Mouse (Mus musculus) spleen, adult 2 months (tissue): ENCODE data around the gene Arhgef40. TPM values are rescaled to one million over a fixed set of nuclear protein-coding genes. Genes with fewer than 3 reads are reported as not detected.

Experiments used
- DNase-seq, 2 experiments: peaks; one replicate each; pipeline versions ENCODE4 v3.0.0 to v3.0.0-alpha.2; 2012 to 2021; ENCODE audit warnings: low spot score in 2 of 2, low read depth in 1 of 2
- H3K27ac ChIP-seq: fragments of 200-500 bp; 2 replicates; pipeline ENCODE4 v1.5.1; 2012; ENCODE audit warnings: low read length, inconsistent platforms; ENCODE audit not compliant: insufficient read depth
- H3K27me3 ChIP-seq: fragments of 200-500 bp; 2 replicates; pipeline ENCODE4 v1.6.1; 2012; ENCODE audit warnings: mild to moderate bottlenecking, moderate library complexity, low read length, inconsistent platforms; ENCODE audit not compliant: control insufficient read depth, insufficient read depth
- H3K36me3 ChIP-seq: fragments of 200-500 bp; 2 replicates; pipeline ENCODE4 v1.6.1; 2012; ENCODE audit warnings: mild to moderate bottlenecking, low read length, inconsistent platforms; ENCODE audit not compliant: control insufficient read depth, insufficient read depth
- H3K4me1 ChIP-seq: fragments of 200-500 bp; 2 replicates; pipeline ENCODE4 v1.6.1; 2011; ENCODE audit warnings: inconsistent platforms; ENCODE audit not compliant: control insufficient read depth, insufficient read depth, insufficient read length
- H3K4me3 ChIP-seq: fragments of 200-500 bp; 2 replicates; pipeline ENCODE4 v1.5.1; 2011; ENCODE audit warnings: mild to moderate bottlenecking, inconsistent platforms; ENCODE audit not compliant: insufficient read depth, insufficient read length; ENCODE audit errors: extremely low read depth
- CTCF ChIP-seq: fragments of 200-500 bp; IDR thresholded peaks from 2 replicates; pipeline ENCODE4 v1.5.1; 2011; ENCODE audit warnings: mild to moderate bottlenecking, inconsistent platforms; ENCODE audit not compliant: insufficient read depth, insufficient read length, insufficient replicate concordance; ENCODE audit errors: extremely low read depth
- POLR2A ChIP-seq: fragments of 200-500 bp; IDR thresholded peaks from 2 replicates; pipeline ENCODE4 v1.6.1; 2011; ENCODE audit warnings: low read depth, low read length, inconsistent platforms
- WGBS: fragments of 180-500 bp; shearing (Covaris S2); methylation state at CpG from one replicate; pipeline ENCODE4 v1.1.7; 2018; 5-methylcytosine and 5-hydroxymethylcytosine counted together
- polyA plus RNA-seq: library from polyadenylated mRNA; depleted of rRNA; stranded (reverse); fragments of >200 nt; gene quantifications from 2 replicates; pipeline ENCODE4 v1.2.3, GENCODE M21; 2012

Gene Arhgef40
- polyA plus RNA-seq, 1 experiment = 19.3 TPM

DNA sequence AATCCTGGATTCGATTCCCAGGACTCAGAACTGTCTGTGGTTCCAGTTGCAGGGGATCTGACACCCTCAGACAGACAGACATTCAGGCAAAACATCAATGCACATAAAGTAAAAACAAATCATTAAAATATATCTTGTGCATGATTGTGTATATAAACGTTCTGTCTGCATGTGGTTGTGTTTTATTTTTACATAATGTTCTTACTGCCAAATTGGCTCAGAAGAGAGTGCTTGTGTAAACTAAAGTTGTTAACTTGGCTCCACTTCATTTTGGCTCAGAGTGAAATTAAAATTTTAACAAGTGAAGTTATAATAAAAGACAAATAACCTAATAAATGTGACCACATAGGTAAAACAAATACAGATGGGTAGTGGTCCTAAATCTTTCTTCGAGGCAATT lies 17.1 kb upstream of the Arhgef40 start:
- no peak for DNase-seq
- H3K4me3 ChIP-seq = no peak overlapping the region
- WGBS = 87% methylated on average over 3 of the region's 3 CpGs

DNA sequence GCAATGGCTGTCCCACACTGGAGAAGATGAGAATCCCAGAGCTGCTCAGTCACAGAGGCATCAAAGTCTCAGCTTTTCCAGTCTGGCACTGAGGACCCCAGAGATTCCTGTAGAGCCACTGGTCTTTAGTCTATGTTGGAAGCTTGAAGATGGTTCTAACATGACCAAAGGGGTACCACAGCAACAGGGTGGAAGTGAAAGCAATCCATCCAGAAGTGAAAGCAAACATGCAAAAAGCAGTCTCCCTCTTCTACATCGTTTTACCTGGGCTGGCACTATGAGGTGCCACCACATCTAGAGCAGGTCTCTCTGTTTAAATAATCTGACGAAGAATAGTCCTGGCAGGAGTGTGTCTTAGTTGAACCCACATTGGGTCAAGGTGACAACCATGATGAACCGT lies 5.3 kb upstream of the Arhgef40 start:
- 0 out of 2 replicates have a peak, but pooled peaks cover 4% of the 10 kb centered on the region for H3K27me3 ChIP-seq
- no peaks in the 10 kb centered on the region for H3K36me3 ChIP-seq
- 65% methylated on average over 3 of the region's 3 CpGs for WGBS
- no peak overlapping the region for H3K27ac ChIP-seq
- H3K4me1 ChIP-seq = peaks cover 3% of the 10 kb centered on the region; the same call in 1 of the 2 replicates
- no peak for DNase-seq
- H3K4me3 ChIP-seq = no peak overlapping the region
- TF ChIP-seq CTCF = no peak

More for the DNA sequence above, 17.1 kb upstream of the Arhgef40 start:
- H3K27me3 ChIP-seq = 0 out of 2 replicates have a peak, but pooled peaks cover 1% of the 10 kb centered on the region
- no peaks in the 10 kb centered on the region for H3K4me1 ChIP-seq
- H3K27ac ChIP-seq = no peak overlapping the region
- TF ChIP-seq POLR2A (no peak), CTCF (no peak)
- no peaks in the 10 kb centered on the region for H3K36me3 ChIP-seq

DNA sequence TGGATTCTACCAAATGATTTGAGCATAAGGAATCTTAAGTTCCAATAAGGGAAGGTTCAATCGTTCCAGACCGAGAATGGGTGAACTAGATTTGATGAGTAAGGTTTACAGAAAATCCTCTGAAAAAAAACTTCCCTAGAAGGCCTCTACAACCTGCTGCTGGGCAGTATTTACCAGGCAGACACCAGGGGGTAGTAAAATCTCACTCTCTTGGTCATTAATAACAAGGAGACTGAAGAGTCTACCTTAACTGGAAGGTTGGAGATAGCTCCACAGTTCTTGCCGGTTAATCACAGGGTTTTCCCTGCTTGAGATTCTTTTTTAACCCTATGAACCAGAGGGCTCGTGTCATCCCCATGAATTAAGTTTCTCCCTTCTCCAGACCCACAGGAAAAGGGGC lies 1.3 kb upstream of the Arhgef40 start:
- Histone ChIP-seq H3K27me3 (peaks cover 8% of the 10 kb centered on the region; the same call in 1 of the 2 replicates), H3K27ac (no peak overlapping the region), H3K36me3 (no peaks in the 10 kb centered on the region), H3K4me3 (no peak overlapping the region), H3K4me1 (peaks cover 12% of the 10 kb centered on the region)
- DNase-seq = no peak
- TF ChIP-seq POLR2A = no peak
- TF ChIP-seq CTCF = no peak
- 81% methylated on average over 4 of the region's 4 CpGs for WGBS

DNA sequence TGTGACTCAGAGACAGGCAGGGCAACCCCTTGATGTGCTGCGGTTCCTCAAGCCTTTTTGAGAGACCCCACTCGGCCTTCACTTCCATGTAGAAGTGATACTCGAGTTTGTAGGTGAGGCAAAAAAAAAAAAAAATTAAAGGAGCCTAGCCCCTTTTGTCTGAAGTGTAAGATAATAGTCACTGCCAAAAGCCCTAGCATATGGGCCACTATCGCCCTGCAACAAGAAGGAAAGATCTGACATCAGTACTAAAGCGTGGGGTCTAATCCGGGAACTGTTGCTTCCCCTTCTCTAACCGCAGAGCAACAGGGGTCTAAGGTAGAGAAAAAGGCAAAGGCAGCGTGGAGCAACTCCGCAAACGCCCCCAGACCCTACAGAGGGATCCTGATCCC lies 668 bp upstream of the Arhgef40 start:
- Histone ChIP-seq H3K4me3 (peak overlapping the region; percentile 62; the same call in 1 of the 2 replicates), H3K27ac (no peak overlapping the region), H3K4me1 (peaks cover 12% of the 10 kb centered on the region), H3K27me3 (peaks cover 8% of the 10 kb centered on the region; the same call in 1 of the 2 replicates), H3K36me3 (no peaks in the 10 kb centered on the region)
- no peak for TF ChIP-seq CTCF
- TF ChIP-seq POLR2A = no peak
- 21% methylated on average over 10 of the region's 10 CpGs for WGBS
- DNase-seq = no peak

DNA sequence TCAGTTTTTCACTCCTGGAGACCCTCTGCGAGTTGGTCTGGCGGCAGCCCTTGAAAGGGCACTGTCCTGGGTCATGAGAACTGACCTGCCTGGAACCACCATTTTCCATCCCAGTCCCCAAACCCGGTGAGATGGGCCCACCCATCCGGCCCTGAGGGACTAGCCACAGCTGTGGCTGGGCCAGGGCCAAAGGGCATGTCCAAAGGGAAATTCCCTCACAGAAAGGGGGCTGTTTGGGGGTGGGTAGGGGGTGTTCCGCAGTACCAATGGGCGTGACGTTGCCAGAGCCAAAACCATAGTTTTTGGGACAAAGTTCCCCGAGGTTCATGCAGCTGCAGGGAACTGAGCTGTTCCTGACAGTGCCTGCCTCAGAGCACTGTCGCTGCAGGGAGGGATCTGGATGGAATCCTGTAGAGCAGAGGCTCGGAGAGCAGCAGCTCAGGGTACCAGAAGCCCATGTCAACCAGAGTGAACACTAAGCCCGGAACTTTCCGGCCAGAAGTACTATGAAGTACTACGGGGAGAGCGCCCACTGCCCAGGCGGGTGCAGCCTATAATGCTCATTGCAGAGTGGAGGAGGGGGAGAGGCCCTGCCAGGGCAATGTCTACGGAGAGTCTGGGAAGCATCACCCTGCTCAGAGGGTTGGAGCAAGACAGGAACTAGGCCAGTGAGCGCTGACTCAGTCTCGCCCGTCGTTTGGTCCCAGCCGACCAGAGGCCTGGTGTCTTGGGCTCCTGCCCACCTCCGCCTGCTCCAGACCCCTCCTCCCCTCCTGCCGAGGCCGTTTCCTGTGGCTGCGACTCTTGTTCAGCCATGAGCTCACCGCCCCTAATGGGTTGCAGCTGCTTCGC lies 1.0 kb downstream of the Arhgef40 start:
- 8% methylated on average over 27 of the region's 27 CpGs for WGBS
- TF ChIP-seq POLR2A (no peak), CTCF (no peak)
- no peaks in the 10 kb centered on the region for H3K36me3 ChIP-seq
- no peak for DNase-seq
- H3K27ac ChIP-seq = 0 out of 2 replicates have a peak overlapping the region, but pooled peaks have one; percentile 6
- H3K27me3 ChIP-seq = peaks cover 8% of the 10 kb centered on the region; the same call in 1 of the 2 replicates
- H3K4me1 ChIP-seq = peaks cover 12% of the 10 kb centered on the region
- H3K4me3 ChIP-seq = peak overlapping the region; percentile 62

DNA sequence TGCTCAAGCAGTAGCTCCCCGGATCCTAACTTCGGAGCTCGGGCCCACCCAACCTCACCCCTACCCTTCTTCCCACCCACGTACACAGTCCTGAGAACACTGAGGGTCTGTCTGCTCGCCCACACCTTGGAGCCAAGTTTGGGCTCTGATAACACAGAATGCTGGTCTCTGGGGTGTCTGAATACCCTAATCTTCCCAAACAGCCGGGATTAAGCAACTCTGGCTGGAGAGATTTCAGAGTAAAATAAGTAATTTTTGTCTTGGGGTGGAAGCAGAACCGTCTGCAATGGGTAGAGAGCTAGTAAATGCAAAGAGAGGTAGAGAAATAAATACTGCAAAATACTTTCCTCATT lies 1.6 kb downstream of the Arhgef40 start:
- Histone ChIP-seq H3K27me3 (peaks cover 8% of the 10 kb centered on the region; the same call in 1 of the 2 replicates), H3K4me1 (peaks cover 12% of the 10 kb centered on the region), H3K36me3 (no peaks in the 10 kb centered on the region), H3K27ac (no peak overlapping the region), H3K4me3 (no peak overlapping the region)
- no peak for TF ChIP-seq CTCF
- TF ChIP-seq POLR2A = no peak
- DNase-seq = no peak
- 33% methylated on average over 7 of the region's 7 CpGs for WGBS

DNA sequence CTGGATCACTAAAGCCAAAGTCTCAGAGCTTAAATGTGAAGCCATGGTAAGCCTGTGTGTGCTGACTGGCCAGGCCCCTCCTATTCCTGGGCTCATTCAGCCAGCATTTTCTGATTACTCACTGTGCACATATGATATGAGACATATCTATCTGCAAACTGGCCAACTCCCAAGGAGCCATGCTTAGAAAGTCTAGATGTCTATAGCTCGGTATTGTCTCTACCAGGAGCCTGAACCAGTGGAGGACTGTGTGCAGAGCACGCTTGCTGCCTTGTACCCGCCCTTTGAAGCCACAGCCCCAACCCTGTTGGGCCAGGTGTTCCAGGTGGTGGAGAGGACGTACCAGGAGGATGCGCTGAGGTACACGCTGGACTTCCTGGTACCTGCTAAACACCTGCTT lies 2.7 kb downstream of the Arhgef40 start:
- no peaks in the 10 kb centered on the region for H3K36me3 ChIP-seq
- H3K4me1 ChIP-seq = peaks cover 12% of the 10 kb centered on the region
- H3K4me3 ChIP-seq = no peak overlapping the region
- WGBS = 79% methylated on average over 6 of the region's 6 CpGs
- peaks cover 8% of the 10 kb centered on the region; the same call in 1 of the 2 replicates for H3K27me3 ChIP-seq
- TF ChIP-seq CTCF (no peak), POLR2A (no peak)
- no peak overlapping the region for H3K27ac ChIP-seq
- no peak for DNase-seq
